Mouse (Mus musculus) limb, embryonic 13.5 days (tissue): ENCODE data around the gene Tgfbr2. TPM values are rescaled to one million over a fixed set of nuclear protein-coding genes. Genes with fewer than 3 reads are reported as not detected.
"Not testable (repeated sequence)": the region's sequence is repeated elsewhere in the genome, so short reads cannot be mapped to it uniquely, and the experiment has no call there.

Experiments used
- ATAC-seq: fragments of 200-750 bp; cut with Nextera tagmentation; 2 replicates; pipeline ENCODE4 v1.8.0; 2017; ENCODE audit warnings: low read depth, moderate number of reproducible peaks, moderate TSS enrichment; ENCODE audit not compliant: low FRiP score
- H3K27ac ChIP-seq: fragments of 300-500 bp; sonication (generic); 2 replicates; pipeline ENCODE4 v1.5.1; 2015; ENCODE audit warnings: inconsistent platforms, mild to moderate bottlenecking, moderate library complexity
- H3K27me3 ChIP-seq: fragments of 300-500 bp; sonication (generic); 2 replicates; pipeline ENCODE4 v1.6.1; 2015; ENCODE audit warnings: mild to moderate bottlenecking, inconsistent platforms
- H3K36me3 ChIP-seq: fragments of 300-500 bp; sonication (generic); 2 replicates; pipeline ENCODE4 v1.6.1; 2015; ENCODE audit warnings: inconsistent platforms, mild to moderate bottlenecking, moderate library complexity
- H3K4me1 ChIP-seq: fragments of 300-500 bp; sonication (generic); 2 replicates; pipeline ENCODE4 v1.6.1; 2015; ENCODE audit warnings: inconsistent platforms
- H3K4me2 ChIP-seq: fragments of 300-500 bp; sonication (generic); replicated peaks from 2 replicates; pipeline ENCODE4 v1.6.1; 2015; ENCODE audit warnings: inconsistent platforms, mild to moderate bottlenecking, moderate library complexity
- H3K4me3 ChIP-seq: fragments of 300-500 bp; sonication (generic); 2 replicates; pipeline ENCODE4 v1.5.1; 2015; ENCODE audit warnings: moderate library complexity, mild to moderate bottlenecking, inconsistent platforms
- H3K9ac ChIP-seq: fragments of 300-500 bp; sonication (generic); 2 replicates; pipeline ENCODE4 v1.6.1; 2015; ENCODE audit warnings: mild to moderate bottlenecking, inconsistent platforms
- H3K9me3 ChIP-seq: fragments of 300-500 bp; sonication (generic); 2 replicates; pipeline ENCODE4 v1.6.1; 2016; ENCODE audit warnings: inconsistent platforms
- WGBS: fragments of 180-500 bp; shearing (Covaris S2); methylation state at CpG from one replicate; pipeline ENCODE4 v1.1.7; 2015; 5-methylcytosine and 5-hydroxymethylcytosine counted together
- polyA plus RNA-seq: library from polyadenylated mRNA; unstranded; fragments of >200 nt; fragmentation: Nextera tagmentation; extraction: Ambion mirVana; gene quantifications from 2 replicates; pipeline ENCODE4 v1.2.1, GENCODE M21; 2015

The Tgfbr2 gene
- polyA plus RNA-seq, 1 experiment from 2014 or later = 43.1 TPM

DNA sequence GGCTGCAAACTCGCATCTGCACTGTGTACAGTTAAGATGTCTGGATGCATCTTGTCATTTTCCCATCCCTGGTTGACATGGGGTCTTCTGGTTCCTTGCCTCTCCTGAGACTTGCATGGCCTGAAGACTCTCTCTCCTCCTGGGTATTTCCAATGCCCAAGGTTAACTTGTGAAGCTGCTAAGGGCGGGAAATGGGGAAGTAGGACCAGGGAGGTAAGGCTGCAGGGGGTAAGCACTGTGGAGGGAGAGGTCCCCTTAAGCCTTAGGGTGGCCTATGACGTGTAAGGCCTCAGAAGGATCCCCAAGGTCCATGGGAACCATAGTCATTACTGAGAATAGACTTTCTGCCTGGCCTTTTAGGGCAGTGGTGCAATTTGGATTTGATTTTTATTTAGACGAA is 133.8 kb downstream of the Tgfbr2 start:
- Histone ChIP-seq H3K9ac (no peak overlapping the region), H3K4me1 (peaks cover 15% of the 10 kb centered on the region), H3K4me2 (no peak overlapping the region), H3K27ac (no peak overlapping the region), H3K4me3 (no peak overlapping the region), H3K36me3 (no peaks in the 10 kb centered on the region), H3K27me3 (0 out of 2 replicates have a peak, but pooled peaks cover 3% of the 10 kb centered on the region), H3K9me3 (no peaks in the 10 kb centered on the region)
- WGBS = 72% methylated on average over 4 of the region's 4 CpGs
- ATAC-seq = no peak

DNA sequence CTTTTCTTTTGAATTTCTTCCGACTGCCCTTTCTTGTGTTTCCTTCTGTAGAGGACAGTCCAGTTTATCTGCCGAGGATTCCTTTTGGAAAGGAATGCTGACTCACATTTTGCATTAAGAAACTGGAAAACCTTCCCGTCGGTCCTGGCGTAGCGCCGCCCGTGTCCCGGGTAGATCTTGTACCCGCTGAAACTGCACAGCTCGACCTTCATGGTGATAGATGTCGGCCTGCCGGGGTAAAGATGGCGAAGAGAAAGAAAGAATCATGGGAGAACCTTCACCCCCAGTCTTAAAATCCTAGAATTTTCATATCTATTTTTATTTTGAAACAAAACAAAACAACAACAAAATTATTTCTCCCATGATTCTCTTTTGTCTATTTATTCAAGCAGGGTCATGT is 134.3 kb downstream of the Tgfbr2 start:
- not testable (repeated sequence) for H3K4me3 ChIP-seq, H3K36me3 ChIP-seq, H3K27ac ChIP-seq, H3K9me3 ChIP-seq, ATAC-seq, H3K9ac ChIP-seq, H3K4me2 ChIP-seq, H3K27me3 ChIP-seq
- 95% methylated on average over 14 of the region's 14 CpGs for WGBS
- H3K4me1 ChIP-seq = peaks cover 15% of the 10 kb centered on the region

DNA sequence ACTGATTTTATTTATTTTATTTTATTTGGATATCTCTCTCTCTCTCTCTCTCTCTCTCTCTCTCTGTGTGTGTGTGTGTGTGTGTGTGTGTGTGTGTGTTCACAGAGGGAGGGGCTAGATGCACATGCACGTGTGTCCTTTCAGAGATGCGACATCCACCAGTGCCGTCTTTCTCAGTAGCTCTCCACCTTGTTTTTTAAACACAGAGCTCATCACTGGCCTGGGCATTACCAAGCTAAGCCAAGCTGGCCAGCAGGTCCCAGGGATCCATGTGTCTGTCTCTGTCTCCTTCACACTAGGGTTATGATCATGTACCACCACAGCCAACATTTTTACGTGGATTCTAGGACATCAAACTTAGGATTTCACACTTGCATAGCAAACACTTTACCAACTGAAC is 135.2 kb downstream of the Tgfbr2 start:
- Histone ChIP-seq H3K36me3 (no peaks in the 10 kb centered on the region), H3K9ac (no peak overlapping the region), H3K27me3 (0 out of 2 replicates have a peak, but pooled peaks cover 3% of the 10 kb centered on the region), H3K9me3 (no peaks in the 10 kb centered on the region), H3K27ac (no peak overlapping the region), H3K4me3 (no peak overlapping the region), H3K4me2 (no peak overlapping the region), H3K4me1 (peaks cover 15% of the 10 kb centered on the region)
- ATAC-seq = no peak
- WGBS = 96% methylated on average over 4 of the region's 4 CpGs

DNA sequence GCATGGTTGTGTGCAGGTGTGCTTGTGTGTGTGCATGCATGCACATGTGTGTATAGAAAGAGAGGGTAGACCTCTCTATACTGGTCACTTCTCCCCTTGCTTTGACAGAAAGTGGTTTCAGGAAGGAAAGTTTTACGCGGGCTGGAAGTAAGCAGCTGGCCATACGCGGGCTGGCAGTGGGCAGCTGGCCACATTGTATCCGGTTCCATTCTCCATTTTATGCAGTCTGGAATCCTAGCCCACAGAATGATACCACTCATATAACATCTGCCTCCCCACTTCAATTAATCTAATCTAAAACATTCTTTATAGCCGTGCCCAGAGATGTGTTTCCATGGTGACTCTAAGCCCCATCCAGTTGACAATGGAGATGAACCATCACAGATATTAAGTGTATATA is 136.9 kb downstream of the Tgfbr2 start:
- Histone ChIP-seq H3K27ac (no peak overlapping the region), H3K9me3 (no peaks in the 10 kb centered on the region), H3K4me2 (no peak overlapping the region), H3K36me3 (no peaks in the 10 kb centered on the region), H3K4me1 (peaks cover 15% of the 10 kb centered on the region), H3K4me3 (no peak overlapping the region), H3K27me3 (0 out of 2 replicates have a peak, but pooled peaks cover 4% of the 10 kb centered on the region), H3K9ac (no peak overlapping the region)
- WGBS = 73% methylated on average over 6 of the region's 6 CpGs
- ATAC-seq = no peak
